Mouse (Mus musculus): ENCODE measurements around the gene Ccdc85b. TPM values are rescaled to one million over a fixed set of nuclear protein-coding genes. Genes with fewer than 3 reads are reported as not detected.

Ccdc85b gene
- polyA plus RNA-seq, 1 experiment from 2014 or later = 0.97 TPM

- no peak overlapping the region for H3K4me3 ChIP-seq (ENCODE audit: low read depth, low read length)
- no peak overlapping the region for H3K27ac ChIP-seq (ENCODE audit: low read length)
- H3K9me3 ChIP-seq (replicated peaks; ENCODE audit: control insufficient read depth, low read length) = no peaks in the 10 kb centered on the region
- H3K4me1 ChIP-seq (ENCODE audit: control insufficient read depth, low read depth, low read length) = peaks cover 11% of the 10 kb centered on the region
- no peak overlapping the region for H3K9ac ChIP-seq (ENCODE audit: low read depth, low read length)
- H3K36me3 ChIP-seq (ENCODE audit: control insufficient read depth, insufficient read depth) = peaks cover 4% of the 10 kb centered on the region; the same call in 1 of the 2 replicates
- H3K4me2 ChIP-seq (ENCODE audit: low read depth, low read length) = no peak overlapping the region
- 79% methylated on average over 8 of the region's 8 CpGs for WGBS (ENCODE audit: insufficient replicate concordance)
- H3K27me3 ChIP-seq (ENCODE audit: control insufficient read depth, insufficient read depth, low read depth, low read length) = no peaks in the 10 kb centered on the region
- no peak for ATAC-seq (ENCODE audit: low read depth)
These were observed 38.8 kb downstream of the Ccdc85b start for GRCm38 (mm10) chr19:5418750-5419466.

- 56% methylated on average over 2 of the region's 2 CpGs for WGBS (ENCODE audit: insufficient replicate concordance)
These were observed 43.1 kb downstream of the Ccdc85b start for GRCm38 (mm10) chr19:5414534-5414957.

GRCm38 (mm10) chr19:5413840-5414239, 43.9 kb downstream of the Ccdc85b start:
- WGBS (ENCODE audit: insufficient replicate concordance) = 64% methylated on average over 4 of the region's 4 CpGs
- H3K27me3 ChIP-seq (ENCODE audit: control insufficient read depth, insufficient read depth, low read depth, low read length) = no peaks in the 10 kb centered on the region
- peaks cover 6% of the 10 kb centered on the region; the same call in 1 of the 2 replicates for H3K4me1 ChIP-seq (ENCODE audit: control insufficient read depth, low read depth, low read length)
- no peak overlapping the region for H3K9ac ChIP-seq (ENCODE audit: low read depth, low read length)
- ATAC-seq (ENCODE audit: low read depth) = no peak
- no peaks in the 10 kb centered on the region for H3K9me3 ChIP-seq (replicated peaks; ENCODE audit: control insufficient read depth, low read length)
- no peak overlapping the region for H3K4me3 ChIP-seq (ENCODE audit: low read depth, low read length)
- no peaks in the 10 kb centered on the region for H3K36me3 ChIP-seq (ENCODE audit: control insufficient read depth, insufficient read depth)
- H3K4me2 ChIP-seq (ENCODE audit: low read depth, low read length) = no peak overlapping the region
- no peak overlapping the region for H3K27ac ChIP-seq (ENCODE audit: low read length)

More at GRCm38 (mm10) chr19:5414534-5414957, 43.1 kb downstream of the Ccdc85b start:
- H3K4me3 ChIP-seq (ENCODE audit: low read depth, low read length) = no peak overlapping the region
- H3K27me3 ChIP-seq (ENCODE audit: control insufficient read depth, insufficient read depth, low read depth, low read length) = no peaks in the 10 kb centered on the region
- no peak overlapping the region for H3K9ac ChIP-seq (ENCODE audit: low read depth, low read length)
- no peak overlapping the region for H3K27ac ChIP-seq (ENCODE audit: low read length)
- ATAC-seq (ENCODE audit: low read depth) = no peak
- H3K4me2 ChIP-seq (ENCODE audit: low read depth, low read length) = no peak overlapping the region
- no peaks in the 10 kb centered on the region for H3K36me3 ChIP-seq (ENCODE audit: control insufficient read depth, insufficient read depth)
- no peaks in the 10 kb centered on the region for H3K9me3 ChIP-seq (replicated peaks; ENCODE audit: control insufficient read depth, low read length)
- H3K4me1 ChIP-seq (ENCODE audit: control insufficient read depth, low read depth, low read length) = peaks cover 3% of the 10 kb centered on the region; the same call in 1 of the 2 replicates

GRCm38 (mm10) chr19:5411961-5412360, 45.7 kb downstream of the Ccdc85b start:
- Histone ChIP-seq H3K4me3 (ENCODE audit: low read depth, low read length) (no peak overlapping the region), H3K36me3 (ENCODE audit: control insufficient read depth, insufficient read depth) (no peaks in the 10 kb centered on the region), H3K4me2 (ENCODE audit: low read depth, low read length) (no peak overlapping the region), H3K27me3 (ENCODE audit: control insufficient read depth, insufficient read depth, low read depth, low read length) (no peaks in the 10 kb centered on the region), H3K4me1 (ENCODE audit: control insufficient read depth, low read depth, low read length) (peaks cover 15% of the 10 kb centered on the region), H3K27ac (ENCODE audit: low read length) (no peak overlapping the region), H3K9me3 (replicated peaks; ENCODE audit: control insufficient read depth, low read length) (no peaks in the 10 kb centered on the region), H3K9ac (ENCODE audit: low read depth, low read length) (no peak overlapping the region)
- no peak for ATAC-seq (ENCODE audit: low read depth)
- 70% methylated on average over 5 of the region's 5 CpGs for WGBS (ENCODE audit: insufficient replicate concordance)

GRCm38 (mm10) chr19:5410641-5411040, 47.1 kb downstream of the Ccdc85b start:
- Histone ChIP-seq H3K4me3 (ENCODE audit: low read depth, low read length) (no peak overlapping the region), H3K27me3 (ENCODE audit: control insufficient read depth, insufficient read depth, low read depth, low read length) (no peaks in the 10 kb centered on the region), H3K9ac (ENCODE audit: low read depth, low read length) (no peak overlapping the region), H3K27ac (ENCODE audit: low read length) (no peak overlapping the region), H3K36me3 (ENCODE audit: control insufficient read depth, insufficient read depth) (no peaks in the 10 kb centered on the region), H3K4me1 (ENCODE audit: control insufficient read depth, low read depth, low read length) (peaks cover 19% of the 10 kb centered on the region), H3K4me2 (ENCODE audit: low read depth, low read length) (no peak overlapping the region), H3K9me3 (replicated peaks; ENCODE audit: control insufficient read depth, low read length) (no peaks in the 10 kb centered on the region)
- ATAC-seq (ENCODE audit: low read depth) = no peak
- 76% methylated on average over 5 of the region's 5 CpGs for WGBS (ENCODE audit: insufficient replicate concordance)

- no peaks in the 10 kb centered on the region for H3K9me3 ChIP-seq (replicated peaks; ENCODE audit: control insufficient read depth, low read length)
- H3K9ac ChIP-seq (ENCODE audit: low read depth, low read length) = no peak overlapping the region
- no peaks in the 10 kb centered on the region for H3K27me3 ChIP-seq (ENCODE audit: control insufficient read depth, insufficient read depth, low read depth, low read length)
- H3K36me3 ChIP-seq (ENCODE audit: control insufficient read depth, insufficient read depth) = no peaks in the 10 kb centered on the region
- 72% methylated on average over 5 of the region's 5 CpGs for WGBS (ENCODE audit: insufficient replicate concordance)
- H3K4me2 ChIP-seq (ENCODE audit: low read depth, low read length) = no peak overlapping the region
- peaks cover 19% of the 10 kb centered on the region for H3K4me1 ChIP-seq (ENCODE audit: control insufficient read depth, low read depth, low read length)
- no peak overlapping the region for H3K27ac ChIP-seq (ENCODE audit: low read length)
- H3K4me3 ChIP-seq (ENCODE audit: low read depth, low read length) = no peak overlapping the region
- no peak for ATAC-seq (ENCODE audit: low read depth)
These were observed 48.6 kb downstream of the Ccdc85b start for GRCm38 (mm10) chr19:5409068-5409467.

- peak overlapping the region; percentile 69 for H3K4me3 ChIP-seq (ENCODE audit: low read depth, low read length)
- no peak for ATAC-seq (ENCODE audit: low read depth)
- peaks cover 19% of the 10 kb centered on the region for H3K4me1 ChIP-seq (ENCODE audit: control insufficient read depth, low read depth, low read length)
- 71% methylated on average over 13 of the region's 13 CpGs for WGBS (ENCODE audit: insufficient replicate concordance)
- peak overlapping the region; percentile 96 for H3K27ac ChIP-seq (ENCODE audit: low read length)
- H3K27me3 ChIP-seq (ENCODE audit: control insufficient read depth, insufficient read depth, low read depth, low read length) = no peaks in the 10 kb centered on the region
- no peaks in the 10 kb centered on the region for H3K9me3 ChIP-seq (replicated peaks; ENCODE audit: control insufficient read depth, low read length)
- no peaks in the 10 kb centered on the region for H3K36me3 ChIP-seq (ENCODE audit: control insufficient read depth, insufficient read depth)
- H3K9ac ChIP-seq (ENCODE audit: low read depth, low read length) = peak overlapping the region; percentile 82
- peak overlapping the region; percentile 76 for H3K4me2 ChIP-seq (ENCODE audit: low read depth, low read length)
These were observed 49.4 kb downstream of the Ccdc85b start for GRCm38 (mm10) chr19:5408057-5409001.

GRCm38 (mm10) chr19:5407133-5407532, 50.6 kb downstream of the Ccdc85b start:
- Histone ChIP-seq H3K4me3 (ENCODE audit: low read depth, low read length) (peak overlapping the region; percentile 69), H3K4me2 (ENCODE audit: low read depth, low read length) (peak overlapping the region; percentile 76), H3K36me3 (ENCODE audit: control insufficient read depth, insufficient read depth) (no peaks in the 10 kb centered on the region), H3K9ac (ENCODE audit: low read depth, low read length) (peak overlapping the region; percentile 82), H3K9me3 (replicated peaks; ENCODE audit: control insufficient read depth, low read length) (no peaks in the 10 kb centered on the region), H3K4me1 (ENCODE audit: control insufficient read depth, low read depth, low read length) (peaks cover 19% of the 10 kb centered on the region), H3K27me3 (ENCODE audit: control insufficient read depth, insufficient read depth, low read depth, low read length) (no peaks in the 10 kb centered on the region), H3K27ac (ENCODE audit: low read length) (peak overlapping the region; percentile 96)
- 8% methylated on average over 7 of the region's 7 CpGs for WGBS (ENCODE audit: insufficient replicate concordance)
- ATAC-seq (ENCODE audit: low read depth) = peak; percentile 77
